Mouse (Mus musculus): ENCODE data around the gene Serpina3j.
"Not testable (repeated sequence)": the region's sequence is repeated elsewhere in the genome, so short reads cannot be mapped to it uniquely, and the experiment has no call there.

The Serpina3j gene

GRCm38 (mm10) chr12:104314253-104314652 is at the start of gene Serpina3j:
TSS of gene Serpina3j (plus strand) at chr12:104314553.
- DNase-seq, result no peak

GRCm38 (mm10) chr12:104266374-104266773 is 48.0 kb upstream of the Serpina3j start:
- no peak for DNase-seq

- DNase-seq, result no peak
Observed at GRCm38 (mm10) chr12:104278216-104279055, 35.9 kb upstream of the Serpina3j start.

- no peak for DNase-seq
Observed at GRCm38 (mm10) chr12:104279056-104279435, 35.3 kb upstream of the Serpina3j start.

- DNase-seq, result no peak
Observed at GRCm38 (mm10) chr12:104283380-104283779, 31.0 kb upstream of the Serpina3j start.

- DNase-seq, result no peak
Observed at GRCm38 (mm10) chr12:104288336-104288735, 26.0 kb upstream of the Serpina3j start.

GRCm38 (mm10) chr12:104289872-104290271 is 24.5 kb upstream of the Serpina3j start:
- DNase-seq, result no peak

- DNase-seq, result no peak
Observed at GRCm38 (mm10) chr12:104293963-104294362, 20.4 kb upstream of the Serpina3j start.

- DNase-seq, result no peak
Observed at GRCm38 (mm10) chr12:104298049-104298448, 16.3 kb upstream of the Serpina3j start.

GRCm38 (mm10) chr12:104305991-104306390 is 8.4 kb upstream of the Serpina3j start:
- no peak for DNase-seq

GRCm38 (mm10) chr12:104322454-104322853 is 8.1 kb downstream of the Serpina3j start:
- no peak for DNase-seq

GRCm38 (mm10) chr12:104331701-104332100 is 17.3 kb downstream of the Serpina3j start:
- DNase-seq, result no peak

- DNase-seq, result not testable (repeated sequence)
Observed at GRCm38 (mm10) chr12:104336873-104337272, 22.5 kb downstream of the Serpina3j start.

GRCm38 (mm10) chr12:104338226-104338625 is 23.9 kb downstream of the Serpina3j start, which contains the start of the genes Serpina3k and Serpina3m:
TSS of gene Serpina3k (plus strand) at chr12:104338486.
TSS of gene Serpina3m (plus strand) at chr12:104338486.
- DNase-seq, result not testable (repeated sequence)

- no peak for DNase-seq
Observed at GRCm38 (mm10) chr12:104338705-104339104, 24.4 kb downstream of the Serpina3j start.

- not testable (repeated sequence) for DNase-seq
Observed at GRCm38 (mm10) chr12:104342489-104342888, 28.1 kb downstream of the Serpina3j start.

GRCm38 (mm10) chr12:104345181-104345580 is 30.8 kb downstream of the Serpina3j start:
- no peak for DNase-seq

- no peak for DNase-seq
Observed at GRCm38 (mm10) chr12:104345707-104346106, 31.4 kb downstream of the Serpina3j start.

- no peak for DNase-seq
Observed at GRCm38 (mm10) chr12:104347091-104347490, 32.7 kb downstream of the Serpina3j start.

GRCm38 (mm10) chr12:104351812-104352211 is 37.5 kb downstream of the Serpina3j start:
- DNase-seq, result peak; percentile 7

- no peak for DNase-seq
Observed at GRCm38 (mm10) chr12:104356006-104356405, 41.7 kb downstream of the Serpina3j start.

GRCm38 (mm10) chr12:104369986-104370385 is 55.6 kb downstream of the Serpina3j start:
- no peak for DNase-seq

Measured in cerebellum, adult 8-10 months (tissue).